Mouse (Mus musculus): ENCODE measurements around the gene Man2a2.
A peak's percentile ranks its signal among the peaks of the same experiment; 100 is the strongest.
"Not testable (repeated sequence)": the region's sequence is repeated elsewhere in the genome, so short reads cannot be mapped to it uniquely, and the experiment has no call there.

Gene Man2a2

GRCm38 (mm10) chr7:80400099-80400498, 28.9 kb upstream of the Man2a2 start:
- peak in 1 of 2 experiments; percentile 65 for DNase-seq (ENCODE audit: low spot score in 2 of 2)

- peak in 1 of 2 experiments; percentile 62 for DNase-seq (ENCODE audit: low spot score in 2 of 2)
Measured at GRCm38 (mm10) chr7:80398654-80399444, 27.7 kb upstream of the Man2a2 start.

- DNase-seq (ENCODE audit: low spot score in 2 of 2): no peak
Measured at GRCm38 (mm10) chr7:80397986-80398385, 26.8 kb upstream of the Man2a2 start.

- not testable (repeated sequence) for DNase-seq (ENCODE audit: low spot score in 2 of 2)
Measured at GRCm38 (mm10) chr7:80396427-80396826, 25.3 kb upstream of the Man2a2 start.

- DNase-seq (ENCODE audit: low spot score in 2 of 2): no peak
Measured at GRCm38 (mm10) chr7:80394600-80394999, 23.4 kb upstream of the Man2a2 start.

- no peak for DNase-seq (ENCODE audit: low spot score in 2 of 2)
Measured at GRCm38 (mm10) chr7:80392119-80392518, 20.9 kb upstream of the Man2a2 start.

GRCm38 (mm10) chr7:80387633-80388543, 16.7 kb upstream of the Man2a2 start, which contains the start of gene Fes:
Fes (minus strand) TSS chr7:80387946.
- peak; percentile 74 to 85 for DNase-seq (ENCODE audit: low spot score in 2 of 2)

- DNase-seq (ENCODE audit: low spot score in 2 of 2): peak in 1 of 2 experiments; percentile 74
Measured at GRCm38 (mm10) chr7:80387033-80387632, 16.0 kb upstream of the Man2a2 start.

- DNase-seq (ENCODE audit: low spot score in 2 of 2): peak; percentile 88 to 98
Measured at GRCm38 (mm10) chr7:80386235-80386930, 15.2 kb upstream of the Man2a2 start.

GRCm38 (mm10) chr7:80382919-80383318, 11.7 kb upstream of the Man2a2 start:
- DNase-seq (ENCODE audit: low spot score in 2 of 2): no peak

GRCm38 (mm10) chr7:80379531-80379930, 8.4 kb upstream of the Man2a2 start:
- DNase-seq (ENCODE audit: low spot score in 2 of 2): no peak

GRCm38 (mm10) chr7:80377471-80377870, 6.3 kb upstream of the Man2a2 start:
- peak; percentile 62 to 89 for DNase-seq (ENCODE audit: low spot score in 2 of 2)

- DNase-seq (ENCODE audit: low spot score in 2 of 2): no peak
Measured at GRCm38 (mm10) chr7:80376192-80376591, 5.0 kb upstream of the Man2a2 start.

GRCm38 (mm10) chr7:80375376-80376039, 4.3 kb upstream of the Man2a2 start:
- no peak for DNase-seq (ENCODE audit: low spot score in 2 of 2)

- no peak for DNase-seq (ENCODE audit: low spot score in 2 of 2)
Measured at GRCm38 (mm10) chr7:80374733-80375132, 3.6 kb upstream of the Man2a2 start.

GRCm38 (mm10) chr7:80374280-80374679, 3.1 kb upstream of the Man2a2 start:
- no peak for DNase-seq (ENCODE audit: low spot score in 2 of 2)

GRCm38 (mm10) chr7:80373850-80374249, 2.7 kb upstream of the Man2a2 start:
- DNase-seq (ENCODE audit: low spot score in 2 of 2): no peak

GRCm38 (mm10) chr7:80373352-80373751, 2.2 kb upstream of the Man2a2 start:
- no peak for DNase-seq (ENCODE audit: low spot score in 2 of 2)

GRCm38 (mm10) chr7:80372667-80373066, 1.5 kb upstream of the Man2a2 start:
- no peak for DNase-seq (ENCODE audit: low spot score in 2 of 2)

GRCm38 (mm10) chr7:80372166-80372565, 991 bp upstream of the Man2a2 start:
- DNase-seq (ENCODE audit: low spot score in 2 of 2): no peak

- peak; percentile 68 to 86 for DNase-seq (ENCODE audit: low spot score in 2 of 2)
Measured at GRCm38 (mm10) chr7:80370649-80371040, 530 bp downstream of the Man2a2 start.

All from spleen, postnatal 4 days (tissue).